Mouse (Mus musculus) left cerebral cortex, postnatal 4 days (tissue): ENCODE results near the gene Snw1. TPM values are rescaled to one million over a fixed set of nuclear protein-coding genes. Genes with fewer than 3 reads are reported as not detected.
"Not testable (repeated sequence)": the region's sequence is repeated elsewhere in the genome, so short reads cannot be mapped to it uniquely, and the experiment has no call there.

ENCODE experiments used
- DNase-seq: peaks from one replicate; pipeline ENCODE4 v3.0.0-alpha.2; 2022
- intact Hi-C: fragments of 180-260 bp; cut with DNase I; formaldehyde crosslinking; loops from one replicate; pipeline ENCODE4 v1.15.1; 2025
- total RNA-seq, 2 experiments: library from RNA; stranded (reverse); gene quantifications; 2 replicates each; pipeline ENCODE4 v1.2.3; 2021

The Snw1 gene
- total RNA-seq = 10 to 100 TPM; 53.1 to 53.3 TPM

DNA sequence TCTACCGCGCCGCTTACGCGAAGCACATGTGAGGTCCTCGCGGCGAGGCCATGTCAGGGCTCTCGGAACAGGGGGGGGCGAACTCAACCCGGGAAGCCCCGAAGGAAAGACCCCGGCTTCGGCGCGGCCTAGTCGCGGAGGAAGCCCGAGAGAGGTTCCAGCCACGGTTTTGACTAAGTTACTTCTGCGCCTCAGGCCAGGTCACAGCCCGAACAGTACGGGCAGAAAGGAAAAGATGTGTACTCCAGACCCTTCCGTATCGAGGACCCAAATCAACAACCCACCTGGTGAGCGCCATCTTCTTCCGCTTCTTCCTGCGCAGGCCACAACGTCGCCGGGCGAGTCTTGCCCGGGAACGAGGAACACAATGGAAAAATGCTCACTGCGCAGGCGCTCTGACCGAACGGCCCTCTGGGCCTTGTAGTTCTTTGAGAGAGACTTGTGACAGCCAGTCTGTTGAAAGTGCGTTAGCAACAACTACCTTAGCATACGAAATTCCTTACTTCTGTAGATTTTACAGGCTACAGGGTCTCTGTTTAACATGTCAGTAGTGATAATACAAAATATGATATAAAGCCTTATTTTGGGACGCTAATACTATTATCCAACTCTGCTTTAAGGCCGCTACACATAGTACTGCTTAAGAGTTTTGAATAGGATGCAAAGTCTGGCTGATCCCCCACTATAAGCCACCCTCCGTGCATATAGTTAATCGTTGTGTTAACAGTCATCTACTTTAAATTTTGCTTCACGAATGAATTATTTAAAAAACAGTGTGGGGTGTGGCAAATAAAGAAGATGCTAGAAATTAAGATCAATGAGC lies at the start of gene Snw1:
Gene Snw1 (minus strand): TSS at position 311 of the 823 bp plus-strand sequence.
- DNase-seq = peak; percentile 95
- intact Hi-C loops = no loop called here

DNA sequence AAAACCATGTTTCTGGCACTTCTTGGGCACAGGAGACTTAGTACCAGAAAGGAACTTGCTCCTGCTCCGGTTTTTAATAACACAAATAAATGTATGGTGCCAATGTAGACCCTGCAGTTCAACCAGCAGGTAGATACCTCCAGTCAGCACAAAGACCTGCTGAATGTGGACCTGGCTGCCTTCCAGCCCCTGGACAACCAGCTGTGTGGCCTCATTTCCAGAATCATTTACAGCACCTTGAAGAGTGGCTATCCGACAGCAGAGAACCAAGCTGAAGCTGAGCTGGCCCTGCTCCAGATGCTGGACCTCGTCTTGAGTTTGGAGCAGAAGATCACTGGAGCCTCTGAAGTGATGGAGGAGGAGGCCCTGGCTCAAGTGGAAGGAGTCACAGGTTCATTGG lies 47.5 kb upstream of the Snw1 start:
- intact Hi-C loops = not testable (repeated sequence)

DNA sequence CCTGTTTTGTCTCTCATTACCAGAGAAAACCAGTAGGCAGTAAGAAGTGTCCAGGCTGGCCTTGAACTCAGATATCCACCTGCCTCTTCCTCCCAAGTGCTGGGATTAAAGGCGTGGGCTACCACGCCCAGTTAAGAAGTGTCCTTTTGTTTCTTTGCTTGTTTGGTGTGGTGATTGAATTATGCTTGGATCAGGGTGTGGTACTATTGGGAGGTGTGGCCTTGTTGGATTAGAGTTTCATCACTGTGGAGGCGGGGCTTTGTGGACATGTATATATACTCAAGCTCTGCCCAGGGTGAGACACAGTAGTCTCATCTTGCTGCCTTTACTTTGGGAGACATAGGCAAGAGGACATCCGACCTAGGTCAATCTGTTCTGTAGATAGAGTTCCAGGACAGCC lies 41.9 kb upstream of the Snw1 start, which contains the start of gene Gm8300:
Gene Gm8300 (plus strand): TSS at position 301 of the 400 bp plus-strand sequence.
- DNase-seq, intact Hi-C loops: not testable (repeated sequence)

More for the DNA sequence above, 47.5 kb upstream of the Snw1 start:
- DNase-seq = not testable (repeated sequence)

DNA sequence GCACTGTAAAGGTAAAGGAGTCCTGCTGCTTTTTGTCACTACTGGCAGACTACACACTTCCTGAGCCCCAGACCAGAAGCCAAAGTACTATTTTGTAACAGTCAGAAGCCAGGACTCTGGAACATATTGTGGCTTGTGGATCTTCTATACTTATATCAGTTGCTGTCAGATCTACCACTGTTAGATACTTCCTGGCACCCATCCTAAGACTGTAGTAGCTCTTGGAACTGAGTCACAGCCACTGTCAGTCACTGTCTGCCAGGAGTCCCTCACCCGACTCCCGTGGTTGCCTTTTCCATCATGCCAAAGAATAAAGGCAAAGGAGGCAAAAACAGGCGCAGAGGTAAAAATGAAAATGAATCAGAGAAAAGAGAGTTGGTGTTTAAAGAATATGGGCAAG lies 22.3 kb upstream of the Snw1 start, which contains the start of gene Gm5788:
Gene Gm5788 (plus strand): TSS at position 301 of the 400 bp plus-strand sequence.
- DNase-seq, intact Hi-C loops: not testable (repeated sequence)

DNA sequence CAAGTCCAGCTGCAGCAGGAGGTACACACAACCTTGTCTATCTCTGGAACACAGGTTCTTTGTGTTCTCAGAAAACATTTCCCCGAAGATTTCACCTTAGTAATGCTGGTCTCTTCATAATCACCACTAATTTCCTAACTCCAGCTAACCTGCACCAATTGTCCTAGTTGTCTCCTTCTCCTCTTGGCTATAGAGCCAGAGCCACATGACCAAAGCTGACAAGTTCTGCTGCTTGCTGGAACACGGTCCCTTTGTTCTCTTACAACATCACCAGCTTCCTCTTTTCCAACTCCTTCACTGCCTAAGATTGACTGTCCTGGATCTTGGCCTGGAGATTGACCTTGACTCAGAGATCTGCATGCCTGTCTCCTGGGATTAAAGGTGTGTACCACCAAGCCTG lies 16.6 kb upstream of the Snw1 start:
- intact Hi-C loops = not testable (repeated sequence)

DNA sequence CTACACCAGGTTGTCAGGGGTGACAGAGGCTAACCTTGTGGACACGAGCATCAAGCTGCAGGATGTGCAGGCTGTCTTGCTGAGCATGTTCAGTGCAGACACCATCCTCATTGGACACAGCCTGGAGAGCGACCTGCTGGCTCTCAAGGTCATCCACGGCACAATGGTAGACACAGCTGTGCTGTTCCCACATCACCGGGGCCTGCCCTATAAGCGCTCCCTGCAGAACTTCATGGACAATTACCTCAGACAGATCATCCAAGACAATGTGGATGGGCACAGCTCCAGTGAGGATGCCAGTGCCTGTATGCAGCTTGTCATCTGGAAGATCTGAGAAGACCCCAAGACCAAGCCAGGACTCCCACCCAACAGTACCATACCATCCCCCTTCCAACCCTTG lies 10.4 kb upstream of the Snw1 start:
- DNase-seq, intact Hi-C loops: not testable (repeated sequence)

More for the DNA sequence above, 16.6 kb upstream of the Snw1 start:
- not testable (repeated sequence) for DNase-seq

DNA sequence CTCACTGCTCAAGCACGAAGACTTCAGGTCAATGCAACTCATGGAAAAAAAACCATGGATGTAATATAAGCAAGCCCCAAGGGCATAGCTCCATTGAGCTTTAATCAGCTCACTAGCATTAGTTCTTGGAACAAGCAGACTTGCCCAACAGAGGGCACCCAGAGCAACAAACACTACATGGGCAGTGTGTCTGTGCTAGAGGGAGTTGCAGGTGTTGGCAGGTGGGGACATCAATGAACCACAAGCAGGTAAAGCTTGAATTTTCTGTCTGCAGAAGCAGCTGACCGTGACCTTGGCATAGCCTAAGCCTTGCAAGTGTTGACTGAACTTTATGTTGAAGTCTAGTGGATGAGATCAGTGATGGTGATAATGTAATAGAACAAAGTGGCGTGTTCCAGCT lies 2.7 kb upstream of the Snw1 start:
- intact Hi-C loops = no loop called here

DNA sequence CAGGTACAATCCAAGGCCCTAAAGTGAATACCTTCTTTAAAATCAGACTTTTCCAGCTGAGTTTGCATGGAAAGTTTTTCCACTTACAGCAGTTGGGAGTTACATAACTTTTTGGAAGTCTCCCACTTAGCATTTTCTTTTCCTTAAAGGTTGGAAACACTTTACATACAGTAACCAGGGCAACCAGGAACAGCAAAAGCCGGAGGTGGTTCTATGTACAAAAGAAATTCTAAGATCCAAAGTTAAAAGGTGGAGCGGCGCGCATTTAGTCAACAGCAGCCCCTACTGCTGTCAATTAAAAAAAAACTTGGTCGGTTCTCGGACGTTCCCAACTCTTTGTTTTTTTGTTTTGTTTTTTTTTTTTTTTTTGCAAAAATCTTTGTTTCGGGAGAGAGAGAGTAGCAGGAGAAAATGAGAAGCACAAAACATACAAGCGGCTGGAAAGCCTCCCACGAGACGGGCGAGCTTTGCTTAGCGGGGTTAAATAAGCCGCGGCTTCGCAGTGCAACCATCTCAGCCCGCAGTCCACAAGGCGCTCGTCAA lies 582 bp downstream of the Snw1 start:
- intact Hi-C loops = no loop called here
- DNase-seq = no peak

More for the DNA sequence above, 2.7 kb upstream of the Snw1 start:
- DNase-seq = no peak

DNA sequence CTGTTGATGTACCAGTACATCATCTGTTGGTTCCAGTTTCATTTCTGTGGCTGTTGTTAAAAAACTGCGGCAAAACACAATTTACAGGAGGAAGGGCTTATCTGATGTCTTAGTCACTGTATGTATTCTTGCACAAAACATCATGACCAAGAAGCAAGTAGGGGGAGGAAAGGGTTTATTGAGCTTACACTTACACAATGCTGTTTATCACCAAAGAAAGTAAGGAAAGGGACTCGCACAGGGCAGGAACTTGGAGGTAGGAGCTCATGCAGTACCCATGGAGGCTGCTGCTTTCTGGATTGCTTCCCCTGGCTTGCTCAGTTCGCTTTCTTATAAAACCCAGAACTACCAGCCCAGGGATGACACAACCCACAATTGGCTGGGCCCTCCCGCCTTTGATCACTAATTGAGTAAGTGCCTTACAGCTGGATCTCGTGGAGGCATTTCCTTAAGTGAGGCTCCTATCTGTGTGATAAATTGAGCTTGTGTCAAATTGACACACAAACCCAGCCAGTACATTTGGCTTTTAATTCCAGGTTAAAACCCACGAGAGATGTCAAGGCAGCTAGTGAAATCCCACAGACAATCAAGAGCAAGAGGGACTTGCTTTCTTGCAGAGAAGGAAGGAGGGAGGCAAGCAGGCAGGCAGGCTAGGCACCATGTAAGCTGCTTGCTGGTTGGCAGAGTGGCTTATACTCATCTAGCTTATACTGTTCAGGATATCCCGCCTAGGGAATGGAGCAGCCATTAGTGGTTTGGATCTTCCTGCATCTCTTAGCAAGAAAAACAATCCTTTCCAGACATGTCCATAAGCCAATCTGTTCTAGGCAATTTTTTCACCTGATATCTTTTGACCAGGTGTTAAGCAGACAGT lies 1.6 kb downstream of the Snw1 start:
- intact Hi-C loops = no loop called here
- DNase-seq = no peak

DNA sequence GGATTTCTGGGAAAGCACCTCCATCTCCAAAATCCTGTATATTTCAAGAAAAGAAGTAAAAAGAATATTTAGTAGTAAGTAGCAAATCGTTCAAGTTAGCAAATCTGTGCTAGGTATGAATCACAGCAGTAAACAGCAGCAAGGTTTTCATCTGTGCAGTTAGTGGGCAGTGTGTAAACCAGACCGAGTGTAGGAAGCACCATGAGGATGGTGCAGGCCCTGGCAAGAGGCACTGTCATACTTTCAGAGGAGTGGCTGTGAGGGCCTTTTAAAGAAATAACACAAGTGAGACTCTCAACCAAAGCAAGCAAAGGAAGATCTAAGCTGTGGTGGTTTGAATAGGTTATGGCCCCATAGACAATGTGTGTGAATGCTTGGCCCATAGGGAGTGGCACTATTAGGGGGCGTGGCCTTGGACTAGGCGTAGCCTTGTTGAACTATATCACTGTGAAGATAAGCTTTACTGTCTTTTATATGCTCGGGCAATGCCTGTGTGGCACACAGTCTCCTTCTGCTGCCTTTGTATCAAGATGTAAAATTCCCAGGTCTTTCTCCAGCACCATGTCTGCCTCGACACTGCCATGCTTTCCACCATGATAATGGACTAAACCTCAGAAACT lies 7.3 kb downstream of the Snw1 start:
- intact Hi-C loops = no loop called here
- no peak for DNase-seq

DNA sequence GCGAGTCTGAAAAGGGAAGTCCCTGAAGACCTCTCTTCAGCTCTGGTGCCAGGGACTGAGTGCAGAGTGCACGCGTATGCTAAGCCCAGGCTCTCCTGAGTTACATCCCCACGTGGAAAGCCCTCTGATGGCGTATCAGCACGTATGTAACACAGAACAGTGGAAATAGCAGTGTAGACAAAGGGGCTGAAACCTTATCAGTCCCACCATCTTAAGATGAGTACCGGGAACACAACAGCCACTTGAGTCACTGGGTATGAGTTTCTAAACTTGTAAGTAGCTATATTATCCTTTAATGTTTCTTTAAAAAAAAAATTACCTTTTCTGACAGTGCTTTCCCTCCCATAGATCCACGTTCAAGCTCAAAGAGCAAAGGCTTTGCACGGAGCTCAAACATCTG lies 22.6 kb downstream of the Snw1 start:
- intact Hi-C loops = no loop called here
- no peak for DNase-seq

DNA sequence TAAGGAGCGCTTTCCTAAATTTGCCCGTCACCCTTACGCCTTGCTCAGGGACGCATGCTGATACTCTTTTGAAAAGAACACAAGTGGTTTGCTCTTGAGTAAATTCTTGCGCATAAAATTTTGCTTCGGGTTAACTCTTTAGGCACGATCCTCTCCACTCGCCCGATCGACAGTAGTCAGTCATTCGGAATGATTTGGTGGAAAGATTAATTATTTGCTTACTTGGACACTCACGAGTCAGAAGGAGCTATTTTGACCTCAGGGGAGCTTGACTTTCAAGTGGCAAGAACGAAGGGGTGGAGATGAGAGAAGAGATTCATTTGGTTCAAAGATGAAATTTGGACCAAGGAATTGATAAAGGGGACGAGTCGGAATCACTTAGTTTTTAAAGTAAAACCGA lies 27.9 kb downstream of the Snw1 start:
- no peak for DNase-seq
- intact Hi-C loops = no loop called here

DNA sequence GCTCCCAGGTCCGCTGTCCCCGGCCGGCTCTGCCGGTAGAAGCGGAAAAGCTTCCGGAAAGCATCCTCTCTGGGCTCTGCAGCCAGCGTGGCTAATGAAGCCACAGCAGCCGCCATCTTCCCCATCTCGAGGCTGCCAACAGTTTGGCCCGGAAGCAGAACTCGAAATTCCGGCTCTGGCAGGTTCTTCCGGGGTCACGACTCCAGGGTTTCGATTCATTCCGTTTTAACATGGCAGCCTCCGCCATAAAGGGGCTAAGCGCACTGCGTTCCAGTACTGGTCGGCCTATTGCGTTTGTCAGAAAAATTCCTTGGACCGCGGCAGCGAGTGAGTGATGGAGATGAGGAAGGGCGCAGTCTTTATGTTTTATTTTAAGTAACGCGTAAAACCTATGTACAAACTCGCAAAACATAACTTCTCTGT lies 28.4 kb downstream of the Snw1 start, which contains the start of the genes Slirp and Alkbh1:
Gene Slirp (plus strand): TSS at position 197 of the 423 bp plus-strand sequence.
Gene Alkbh1 (minus strand): TSS at position 318 of the 423 bp plus-strand sequence.
- DNase-seq = peak; percentile 92
- intact Hi-C loops = no loop called here

DNA sequence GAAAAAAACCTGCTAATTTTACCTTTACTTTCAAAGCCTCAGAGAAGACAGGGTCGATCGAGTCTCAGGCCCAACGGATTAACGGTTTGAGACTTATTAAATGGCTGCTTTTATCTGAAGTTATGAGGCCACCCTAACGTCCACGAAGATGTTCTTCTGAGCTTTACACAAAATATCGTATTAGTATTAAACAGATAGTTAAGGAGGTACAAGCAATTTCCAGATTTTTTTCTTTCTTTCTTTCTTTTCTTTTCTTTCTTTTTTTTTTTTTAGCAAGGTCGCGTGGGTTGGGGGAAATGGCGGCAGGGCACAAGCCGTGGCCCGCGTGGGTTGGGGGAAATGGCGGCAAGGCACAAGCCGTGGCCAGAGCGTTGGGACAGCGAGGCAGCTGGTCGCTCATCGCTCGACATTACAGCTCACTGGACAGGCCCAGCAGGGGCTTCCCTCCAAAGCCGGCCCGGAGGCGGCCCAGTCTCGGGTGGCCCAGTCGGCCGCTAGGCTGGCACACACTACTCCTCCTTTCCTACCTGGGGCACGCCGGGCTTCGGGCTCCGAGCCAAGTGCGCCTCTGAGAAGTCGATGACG lies 28.9 kb downstream of the Snw1 start:
- intact Hi-C loops = no loop called here
- DNase-seq = no peak

DNA sequence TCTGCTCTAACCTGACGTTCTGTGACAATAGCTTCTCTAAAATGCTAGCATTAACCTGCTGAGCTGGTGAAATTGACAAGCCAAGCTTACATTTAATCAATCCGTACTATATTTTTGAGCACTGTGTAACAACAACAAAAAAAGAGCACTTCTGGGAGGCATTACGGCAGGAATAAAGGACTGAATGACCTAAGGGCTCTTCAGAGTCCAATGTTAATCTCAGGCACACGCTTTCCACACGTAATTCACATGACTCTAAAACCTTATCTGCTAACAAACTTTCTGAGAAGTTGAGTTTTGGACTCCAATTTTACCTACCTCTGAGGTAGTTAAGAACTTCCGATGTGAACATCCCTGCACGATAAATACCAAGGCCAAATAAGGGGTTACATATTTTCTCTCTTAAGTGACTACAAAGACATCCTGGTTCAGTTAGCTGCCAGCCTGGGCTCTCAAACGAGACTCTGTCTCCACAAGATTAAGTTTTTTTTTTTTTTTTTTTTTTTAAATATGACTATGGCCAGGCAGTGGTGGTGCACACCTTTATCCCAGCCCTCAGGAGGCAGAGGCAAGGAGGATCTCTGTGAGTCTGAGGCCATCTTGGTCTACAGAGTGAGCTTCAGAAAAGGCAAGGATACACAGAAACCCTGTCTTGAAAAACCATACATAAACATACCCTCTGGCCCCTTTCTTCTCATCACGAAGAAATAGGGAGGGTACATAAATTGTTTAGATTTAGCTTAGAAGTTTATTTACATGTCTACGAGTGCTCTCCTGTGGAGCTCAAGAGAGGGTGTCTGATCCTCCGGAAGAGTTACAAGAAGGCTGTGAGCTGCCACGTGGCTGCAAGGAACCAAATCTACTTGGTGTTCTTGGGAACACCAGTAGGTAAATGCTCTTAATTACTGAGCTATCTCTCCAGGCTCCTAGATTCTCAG lies 29.6 kb downstream of the Snw1 start:
- no peak for DNase-seq
- intact Hi-C loops = no loop called here

DNA sequence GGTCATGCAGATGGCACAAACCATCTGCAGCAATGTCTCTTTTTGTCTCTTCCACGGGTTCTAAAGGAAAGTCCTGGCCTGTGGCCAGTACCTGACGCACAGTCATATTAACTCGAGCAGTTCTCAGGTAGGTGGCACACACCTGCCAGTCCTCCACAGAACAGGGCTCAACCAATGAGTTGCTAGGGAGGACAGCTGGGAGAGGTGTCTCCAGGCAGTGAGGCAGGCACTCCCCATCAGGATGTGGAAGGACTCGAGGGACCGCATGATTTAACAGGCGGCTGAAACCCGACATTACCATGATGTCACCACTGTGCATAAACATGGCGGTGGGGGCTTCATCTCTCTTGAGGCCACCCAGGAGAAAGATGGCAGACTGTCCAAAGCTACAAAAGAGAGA lies 43.2 kb downstream of the Snw1 start:
- DNase-seq = no peak
- intact Hi-C loops = no loop called here

DNA sequence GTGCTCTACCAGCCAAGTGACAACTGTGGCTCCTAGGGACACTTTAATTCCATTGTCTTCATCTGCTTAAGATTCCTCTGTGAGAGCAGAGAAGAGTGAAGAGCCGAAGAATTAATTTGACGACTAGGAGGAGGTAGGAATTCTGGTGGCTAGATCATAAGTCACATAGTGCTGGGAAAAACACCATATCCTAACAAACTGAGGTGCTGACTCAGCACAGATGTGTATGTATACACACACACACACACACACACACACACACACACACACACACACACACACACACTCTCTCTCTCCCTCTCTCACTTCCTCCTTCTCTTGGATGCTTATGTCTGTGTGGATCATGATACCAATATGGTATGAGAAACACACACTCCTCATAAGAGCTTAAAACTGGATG lies 43.8 kb downstream of the Snw1 start:
- intact Hi-C loops = no loop called here
- no peak for DNase-seq

DNA sequence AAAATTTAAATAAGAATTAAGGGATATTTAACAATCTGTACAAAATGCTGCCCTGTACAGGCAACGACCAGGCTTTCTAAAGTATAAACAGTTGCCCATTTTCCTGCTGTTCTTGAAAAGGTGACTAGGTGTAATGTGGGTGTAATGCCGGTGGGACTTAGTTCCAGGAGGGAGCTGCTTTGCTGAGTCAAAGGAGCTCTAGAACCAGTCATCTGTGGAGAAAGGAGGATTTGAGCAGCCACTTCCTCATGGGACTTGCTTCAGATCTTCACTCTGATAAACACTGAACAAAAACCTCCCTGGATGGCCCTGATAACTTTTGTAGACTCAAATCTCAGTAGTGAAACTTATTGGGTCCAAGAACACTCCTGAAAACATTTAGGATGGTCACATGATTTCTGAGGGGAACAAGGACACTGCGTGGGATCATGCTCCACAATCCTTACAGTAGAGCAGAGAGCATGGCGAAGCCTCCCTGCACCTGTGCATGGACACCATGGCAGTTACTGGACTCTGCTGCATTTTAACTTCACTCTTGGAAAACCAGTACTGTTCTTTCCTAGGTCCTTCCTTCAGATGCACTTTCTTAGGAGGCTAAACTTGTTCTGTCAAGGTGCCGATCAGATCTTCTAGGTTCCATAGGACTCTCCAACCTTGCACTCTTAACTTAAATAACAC lies 45.6 kb downstream of the Snw1 start:
- no peak for DNase-seq
- intact Hi-C loops = no loop called here
